Mouse (Mus musculus): ENCODE results near the gene Bpifa6.

Bpifa6 gene

DNA sequence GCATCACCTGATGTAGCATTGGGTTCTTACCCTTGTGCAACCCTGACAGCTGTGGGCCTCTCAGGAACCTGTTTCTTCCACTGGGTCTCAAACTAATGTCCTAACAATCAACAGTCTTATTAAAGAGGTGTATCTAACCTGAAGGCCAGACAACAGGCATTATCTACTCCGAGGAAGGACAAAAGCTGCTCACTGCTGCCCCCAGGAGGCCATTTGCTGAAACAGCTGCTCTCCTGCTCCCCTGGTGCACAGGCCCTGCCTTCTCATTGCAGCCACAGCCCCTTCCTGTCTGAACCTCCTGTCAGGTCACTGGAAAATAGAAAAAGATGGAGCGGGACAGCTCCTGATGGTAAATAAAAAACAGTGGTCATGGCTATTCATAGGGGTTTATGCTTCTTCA, 64.2 kb downstream of the Bpifa6 start:
- peak; percentile 5 to 12 for DNase-seq (ENCODE audit: low spot score in 2 of 2)

DNA sequence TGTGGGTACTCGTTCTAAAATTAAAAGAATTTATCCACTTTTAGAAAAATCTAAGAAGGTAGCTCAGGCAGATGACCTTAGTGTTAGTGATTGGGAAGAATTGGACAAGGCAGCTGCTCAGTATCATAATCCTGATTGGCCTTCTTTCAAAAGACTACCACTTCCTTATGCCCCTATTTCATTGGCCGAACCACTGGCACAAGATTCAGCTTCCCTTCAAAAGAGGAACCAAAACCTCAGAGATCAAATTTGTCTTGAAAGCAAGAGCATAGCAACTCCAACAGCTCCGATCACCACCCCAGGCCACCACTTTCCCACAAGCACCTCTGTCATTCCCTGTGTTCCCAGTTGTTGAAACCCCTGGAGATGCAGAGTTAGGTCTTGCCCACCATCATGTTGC, 70.0 kb downstream of the Bpifa6 start:
- DNase-seq (ENCODE audit: low spot score in 2 of 2), result no peak
